Mouse (Mus musculus): ENCODE results near the gene Eif4h. TPM values are rescaled to one million over a fixed set of nuclear protein-coding genes. Genes with fewer than 3 reads are reported as not detected.

Gene Eif4h
- polyA plus RNA-seq, 1 experiment, result 125 TPM

GRCm38 (mm10) chr5:134604376-134604775 lies 34.9 kb downstream of the Eif4h start:
- DNase-seq (ENCODE audit: low read depth in 1 of 2, low spot score in 2 of 2), result no peak
- TF ChIP-seq POLR2A (IDR thresholded peaks at IDR 0.05; ENCODE audit: low read depth, low read length), result no peak
- TF ChIP-seq CTCF (IDR thresholded peaks at IDR 0.05; ENCODE audit: extremely low read depth, insufficient read depth, insufficient read length, insufficient replicate concordance), result no peak
- no peak overlapping the region for H3K27ac ChIP-seq (ENCODE audit: insufficient read depth, low read length)
- peaks cover 13% of the 10 kb centered on the region; the same call in 1 of the 2 replicates for H3K4me1 ChIP-seq (ENCODE audit: control insufficient read depth, insufficient read depth, insufficient read length)
- WGBS, result 90% methylated on average over 11 of the region's 11 CpGs
- H3K27me3 ChIP-seq (ENCODE audit: control insufficient read depth, insufficient read depth, low read length), result no peaks in the 10 kb centered on the region
- no peak overlapping the region for H3K4me3 ChIP-seq (ENCODE audit: extremely low read depth, insufficient read depth, insufficient read length)
- H3K36me3 ChIP-seq (ENCODE audit: control insufficient read depth, insufficient read depth, low read length), result peaks cover 24% of the 10 kb centered on the region

- H3K4me3 ChIP-seq (ENCODE audit: extremely low read depth, insufficient read depth, insufficient read length), result no peak overlapping the region
- no peak overlapping the region for H3K27ac ChIP-seq (ENCODE audit: insufficient read depth, low read length)
- no peak for DNase-seq (ENCODE audit: low read depth in 1 of 2, low spot score in 2 of 2)
- peaks cover 40% of the 10 kb centered on the region for H3K36me3 ChIP-seq (ENCODE audit: control insufficient read depth, insufficient read depth, low read length)
- TF ChIP-seq POLR2A (IDR thresholded peaks at IDR 0.05; ENCODE audit: low read depth, low read length), result no peak
- TF ChIP-seq CTCF (IDR thresholded peaks at IDR 0.05; ENCODE audit: extremely low read depth, insufficient read depth, insufficient read length, insufficient replicate concordance), result no peak
- H3K27me3 ChIP-seq (ENCODE audit: control insufficient read depth, insufficient read depth, low read length), result no peaks in the 10 kb centered on the region
- no peaks in the 10 kb centered on the region for H3K4me1 ChIP-seq (ENCODE audit: control insufficient read depth, insufficient read depth, insufficient read length)
- WGBS, result 91% methylated on average over 10 of the region's 10 CpGs
Measured at GRCm38 (mm10) chr5:134597711-134598110, 41.6 kb downstream of the Eif4h start.

GRCm38 (mm10) chr5:134593093-134593492 lies 46.2 kb downstream of the Eif4h start:
- TF ChIP-seq CTCF (IDR thresholded peaks at IDR 0.05; ENCODE audit: extremely low read depth, insufficient read depth, insufficient read length, insufficient replicate concordance) (no peak), POLR2A (IDR thresholded peaks at IDR 0.05; ENCODE audit: low read depth, low read length) (no peak)
- no peak for DNase-seq (ENCODE audit: low read depth in 1 of 2, low spot score in 2 of 2)
- WGBS, result 82% methylated on average over 9 of the region's 9 CpGs
- H3K4me1 ChIP-seq (ENCODE audit: control insufficient read depth, insufficient read depth, insufficient read length), result no peaks in the 10 kb centered on the region
- no peak overlapping the region for H3K27ac ChIP-seq (ENCODE audit: insufficient read depth, low read length)
- no peaks in the 10 kb centered on the region for H3K27me3 ChIP-seq (ENCODE audit: control insufficient read depth, insufficient read depth, low read length)
- no peak overlapping the region for H3K4me3 ChIP-seq (ENCODE audit: extremely low read depth, insufficient read depth, insufficient read length)
- H3K36me3 ChIP-seq (ENCODE audit: control insufficient read depth, insufficient read depth, low read length), result peaks cover 30% of the 10 kb centered on the region

GRCm38 (mm10) chr5:134592026-134592581 lies 47.2 kb downstream of the Eif4h start:
- Histone ChIP-seq H3K27me3 (ENCODE audit: control insufficient read depth, insufficient read depth, low read length) (no peaks in the 10 kb centered on the region), H3K27ac (ENCODE audit: insufficient read depth, low read length) (no peak overlapping the region), H3K4me1 (ENCODE audit: control insufficient read depth, insufficient read depth, insufficient read length) (no peaks in the 10 kb centered on the region), H3K36me3 (ENCODE audit: control insufficient read depth, insufficient read depth, low read length) (peaks cover 22% of the 10 kb centered on the region), H3K4me3 (ENCODE audit: extremely low read depth, insufficient read depth, insufficient read length) (no peak overlapping the region)
- WGBS, result 68% methylated on average over 11 of the region's 11 CpGs
- TF ChIP-seq POLR2A (IDR thresholded peaks at IDR 0.05; ENCODE audit: low read depth, low read length), result no peak
- TF ChIP-seq CTCF (IDR thresholded peaks at IDR 0.05; ENCODE audit: extremely low read depth, insufficient read depth, insufficient read length, insufficient replicate concordance), result no peak
- no peak for DNase-seq (ENCODE audit: low read depth in 1 of 2, low spot score in 2 of 2)

- Histone ChIP-seq H3K27me3 (ENCODE audit: control insufficient read depth, insufficient read depth, low read length) (no peaks in the 10 kb centered on the region), H3K27ac (ENCODE audit: insufficient read depth, low read length) (no peak overlapping the region), H3K4me1 (ENCODE audit: control insufficient read depth, insufficient read depth, insufficient read length) (no peaks in the 10 kb centered on the region), H3K4me3 (ENCODE audit: extremely low read depth, insufficient read depth, insufficient read length) (no peak overlapping the region), H3K36me3 (ENCODE audit: control insufficient read depth, insufficient read depth, low read length) (peaks cover 15% of the 10 kb centered on the region)
- 56% methylated on average over 3 of the region's 3 CpGs for WGBS
- no peak for DNase-seq (ENCODE audit: low read depth in 1 of 2, low spot score in 2 of 2)
- TF ChIP-seq POLR2A (IDR thresholded peaks at IDR 0.05; ENCODE audit: low read depth, low read length) (no peak), CTCF (IDR thresholded peaks at IDR 0.05; ENCODE audit: extremely low read depth, insufficient read depth, insufficient read length, insufficient replicate concordance) (no peak)
Measured at GRCm38 (mm10) chr5:134589900-134590299, 49.4 kb downstream of the Eif4h start.

GRCm38 (mm10) chr5:134584798-134585197 lies 54.5 kb downstream of the Eif4h start:
- peak; percentile 28 to 46 for DNase-seq (ENCODE audit: low read depth in 1 of 2, low spot score in 2 of 2)
- no peak overlapping the region for H3K4me3 ChIP-seq (ENCODE audit: extremely low read depth, insufficient read depth, insufficient read length)
- WGBS, result 42% methylated on average over 5 of the region's 5 CpGs
- TF ChIP-seq POLR2A (IDR thresholded peaks at IDR 0.05; ENCODE audit: low read depth, low read length) (no peak), CTCF (IDR thresholded peaks at IDR 0.05; ENCODE audit: extremely low read depth, insufficient read depth, insufficient read length, insufficient replicate concordance) (no peak)
- H3K36me3 ChIP-seq (ENCODE audit: control insufficient read depth, insufficient read depth, low read length), result no peaks in the 10 kb centered on the region; the same call in 1 of the 2 replicates
- no peaks in the 10 kb centered on the region for H3K27me3 ChIP-seq (ENCODE audit: control insufficient read depth, insufficient read depth, low read length)
- H3K27ac ChIP-seq (ENCODE audit: insufficient read depth, low read length), result 0 out of 2 replicates have a peak overlapping the region, but pooled peaks have one; percentile 48
- H3K4me1 ChIP-seq (ENCODE audit: control insufficient read depth, insufficient read depth, insufficient read length), result no peaks in the 10 kb centered on the region; the same call in 1 of the 2 replicates

GRCm38 (mm10) chr5:134583884-134584213 lies 55.4 kb downstream of the Eif4h start:
- 0 out of 2 replicates have a peak overlapping the region, but pooled peaks have one; percentile 37 for H3K4me3 ChIP-seq (ENCODE audit: extremely low read depth, insufficient read depth, insufficient read length)
- DNase-seq (ENCODE audit: low read depth in 1 of 2, low spot score in 2 of 2), result no peak
- no peaks in the 10 kb centered on the region; the same call in 1 of the 2 replicates for H3K36me3 ChIP-seq (ENCODE audit: control insufficient read depth, insufficient read depth, low read length)
- TF ChIP-seq CTCF (IDR thresholded peaks at IDR 0.05; ENCODE audit: extremely low read depth, insufficient read depth, insufficient read length, insufficient replicate concordance), result no peak
- TF ChIP-seq POLR2A (IDR thresholded peaks at IDR 0.05; ENCODE audit: low read depth, low read length), result no peak
- 16% methylated on average over 3 of the region's 3 CpGs for whole genome bisulfite sequencing
- peak overlapping the region; percentile 82 for H3K27ac ChIP-seq (ENCODE audit: insufficient read depth, low read length)
- H3K27me3 ChIP-seq (ENCODE audit: control insufficient read depth, insufficient read depth, low read length), result no peaks in the 10 kb centered on the region
- H3K4me1 ChIP-seq (ENCODE audit: control insufficient read depth, insufficient read depth, insufficient read length), result no peaks in the 10 kb centered on the region; the same call in 1 of the 2 replicates
